9 mouse cellular contexts compared by ENCODE assay signal in the genomic region with DNA sequence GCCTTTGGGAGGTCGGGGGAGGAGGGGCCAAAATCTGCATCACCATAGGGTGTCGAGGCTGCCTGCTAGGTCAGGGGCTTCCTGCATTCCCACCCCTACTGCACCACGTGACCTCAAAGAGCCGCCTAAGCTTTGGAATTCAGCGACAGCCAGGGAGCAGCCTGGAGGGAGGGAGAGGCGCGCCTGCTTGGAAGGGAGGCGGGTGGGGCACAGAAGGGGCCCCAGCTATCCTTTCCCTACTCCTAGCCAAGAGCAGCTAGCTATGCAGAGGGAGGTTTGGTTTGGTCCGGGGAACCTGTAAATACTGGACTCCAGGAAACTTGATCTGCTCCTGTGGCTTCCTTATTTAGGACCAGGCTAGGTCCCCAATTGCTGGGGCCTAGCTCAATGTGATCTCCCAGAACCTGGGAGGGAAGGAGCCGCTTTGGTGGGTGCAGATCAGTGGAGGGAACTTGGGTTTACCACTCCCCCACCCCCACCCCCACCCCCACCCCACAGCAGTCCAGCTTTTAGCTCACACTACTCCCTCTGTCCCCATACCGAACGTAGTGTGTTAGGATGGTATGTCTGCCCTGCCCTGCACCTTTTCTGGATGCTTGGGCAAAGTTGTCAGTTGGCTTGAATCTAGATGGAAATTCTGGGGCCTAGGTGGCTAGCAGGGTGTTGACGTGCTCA. TPM values are rescaled to one million over a fixed set of nuclear protein-coding genes. Genes with fewer than 3 reads are reported as not detected.
A peak's percentile ranks its signal among the peaks of the same experiment; 100 is the strongest.
DNase-seq lines count a peak whose midpoint lies in the region; ATAC-seq and TF ChIP-seq lines count a peak whose summit lies in the region.
"Had no signal": no experiment of that assay in that cellular context is flagged by ENCODE, and none has a peak within 500 bp of the region (broad histone marks: within the 10 kb centered on the region; RNA-seq: fewer than 3 reads in every experiment).

No protein-coding gene starts in this region.

- no peaks in the 10 kb centered on the region for H3K36me3 ChIP-seq in heart, embryonic 10.5 days
- no peaks in the 10 kb centered on the region for H3K36me3 ChIP-seq in kidney, embryonic 14.5 days (ENCODE audit: control insufficient read depth, insufficient read depth, low read length)
- H3K36me3 ChIP-seq in stomach, embryonic 16.5 days (ENCODE audit: control insufficient read depth, insufficient read depth, low read length): no peaks in the 10 kb centered on the region
- H3K36me3 ChIP-seq: G1E had no signal

- H3K9me3 ChIP-seq in heart, embryonic 10.5 days: no peaks in the 10 kb centered on the region
- H3K9me3 ChIP-seq in kidney, embryonic 14.5 days (ENCODE audit: control insufficient read depth, low read length): no peaks in the 10 kb centered on the region
- no peaks in the 10 kb centered on the region for H3K9me3 ChIP-seq in stomach, embryonic 16.5 days (replicated peaks; ENCODE audit: control insufficient read depth, low read length)
- H3K9me3 ChIP-seq: G1E had no signal

- peak overlapping the region; percentile 42; the same call in 1 of the 2 replicates for H3K9ac ChIP-seq in kidney, embryonic 14.5 days (ENCODE audit: low read depth, low read length)
- peak overlapping the region; percentile 55 for H3K9ac ChIP-seq in stomach, embryonic 16.5 days (ENCODE audit: low read length)

- no peaks in the 10 kb centered on the region for H3K27me3 ChIP-seq in heart, embryonic 10.5 days (ENCODE audit: insufficient read depth, poor library complexity, severe bottlenecking)
- no peaks in the 10 kb centered on the region for H3K27me3 ChIP-seq in kidney, embryonic 14.5 days (ENCODE audit: control insufficient read depth, insufficient read depth, low read length)
- H3K27me3 ChIP-seq in stomach, embryonic 16.5 days (ENCODE audit: control insufficient read depth, insufficient read depth, low read length): no peaks in the 10 kb centered on the region

- H3K4me1 ChIP-seq in heart, embryonic 10.5 days: peaks cover 31% of the 10 kb centered on the region
- peaks cover 32% of the 10 kb centered on the region for H3K4me1 ChIP-seq in kidney, embryonic 14.5 days (ENCODE audit: control insufficient read depth, insufficient read depth, low read length)
- peaks cover 42% of the 10 kb centered on the region for H3K4me1 ChIP-seq in stomach, embryonic 16.5 days (ENCODE audit: control insufficient read depth, insufficient read depth, low read length)

- peak overlapping the region; percentile 17; the same call in 1 of the 2 replicates for H3K4me2 ChIP-seq in kidney, embryonic 14.5 days (replicated peaks; ENCODE audit: low read depth, low read length)
- peak overlapping the region; percentile 46 for H3K4me2 ChIP-seq in stomach, embryonic 16.5 days (ENCODE audit: low read depth, low read length)

- TF ChIP-seq CTCF in left cerebral cortex, adult 2 months (IDR thresholded peaks at IDR 0.05): no peak

- H3K27ac ChIP-seq in left cerebral cortex, adult 2 months: peak overlapping the region; percentile 51; the same call in 1 of the 2 replicates
- peak overlapping the region; percentile 91 for H3K27ac ChIP-seq in heart, embryonic 10.5 days
- H3K27ac ChIP-seq in kidney, embryonic 14.5 days (ENCODE audit: low read depth, low read length): peak overlapping the region; percentile 84
- H3K27ac ChIP-seq in stomach, embryonic 16.5 days (ENCODE audit: low read length): peak overlapping the region; percentile 91

- DNase-seq in left cerebral cortex, adult 2 months (ENCODE audit: extremely low spot score in 1 of 2, low spot score in 2 of 2): no peak
- DNase-seq in left cerebral cortex, postnatal 14 days (ENCODE audit: low spot score in 2 of 2): no peak
- DNase-seq in heart, embryonic 10.5 days (ENCODE audit: low spot score): peak; percentile 97
- DNase-seq in lung, postnatal 10 days: peak; percentile 88
- no peak for DNase-seq in left cerebral cortex, adult 18-20 months (ENCODE audit: low spot score in 2 of 2)
- no peak for DNase-seq in layer of hippocampus, adult 9-10 months (ENCODE audit: low spot score)

- 8% methylated on average over 13 of the region's 13 CpGs for WGBS in heart, embryonic 10.5 days
- WGBS in kidney, embryonic 14.5 days: 9% methylated on average over 13 of the region's 13 CpGs
- 12% methylated on average over 13 of the region's 13 CpGs for WGBS in stomach, embryonic 16.5 days

- peak; percentile 94 for ATAC-seq in kidney, embryonic 14.5 days (ENCODE audit: low FRiP score, low TSS enrichment)
- peak; percentile 93 for ATAC-seq in stomach, embryonic 16.5 days (ENCODE audit: insufficient read depth, low FRiP score)

- intact Hi-C loops in left cerebral cortex, adult 2 months (cut with DNase I): no loop called here
- intact Hi-C loops in left cerebral cortex, postnatal 14 days (cut with DNase I): no loop called here

- no peak overlapping the region for H3K4me3 ChIP-seq in left cerebral cortex, adult 2 months
- peak overlapping the region; percentile 46 for H3K4me3 ChIP-seq in heart, embryonic 10.5 days
- no peak overlapping the region for H3K4me3 ChIP-seq in kidney, embryonic 14.5 days (ENCODE audit: low read length)
- no peak overlapping the region; the same call in 1 of the 2 replicates for H3K4me3 ChIP-seq in stomach, embryonic 16.5 days (replicated peaks; ENCODE audit: low read length)

RNA-seq across cellular contexts. Expression of a gene that starts 6.3 kb away (rescaled TPM):
- total RNA-seq in left cerebral cortex, adult 2 months (2021): 10 to 100 TPM; 79.4 to 83.8 TPM
- 10 to 100 TPM; 69.6 to 75.1 TPM for total RNA-seq in left cerebral cortex, postnatal 14 days (2021)
- 37.8 and 46.2 TPM in 2 replicates for polyA plus RNA-seq in heart, embryonic 10.5 days (2016; fragmentation: Nextera tagmentation; extraction: Ambion mirVana)
- polyA plus RNA-seq in kidney, embryonic 14.5 days (2014; fragmentation: Nextera tagmentation; extraction: Ambion mirVana): 81.1 and 112 TPM in 2 replicates
- 49.4 and 53.4 TPM in 2 replicates for polyA plus RNA-seq in stomach, embryonic 16.5 days (2015; fragmentation: Nextera tagmentation; extraction: Ambion mirVana)
- 10 to 100 TPM; 81.2 to 83.8 TPM for total RNA-seq in left cerebral cortex, adult 18-20 months (2021)

RNA-seq across cellular contexts. Expression of a gene that starts 28.3 kb away (rescaled TPM):
- under 1 TPM; 0.18 to 0.28 TPM for total RNA-seq in left cerebral cortex, adult 2 months (2021)
- under 1 TPM; 0.29 to 0.40 TPM for total RNA-seq in left cerebral cortex, postnatal 14 days (2021)
- polyA plus RNA-seq in heart, embryonic 10.5 days (2016; fragmentation: Nextera tagmentation; extraction: Ambion mirVana): 0.07 TPM in 1 of 2 replicates, not detected in the other
- polyA plus RNA-seq in kidney, embryonic 14.5 days (2014; fragmentation: Nextera tagmentation; extraction: Ambion mirVana): 0.19 and 0.20 TPM in 2 replicates
- 1.0 and 1.9 TPM in 2 replicates for polyA plus RNA-seq in stomach, embryonic 16.5 days (2015; fragmentation: Nextera tagmentation; extraction: Ambion mirVana)
- total RNA-seq in left cerebral cortex, adult 18-20 months (2021): under 1 TPM; 0.23 to 0.49 TPM
- polyA plus RNA-seq: G1E had no signal

RNA-seq across cellular contexts. Expression of a gene that starts 58.5 kb away (rescaled TPM):
- 10 to 100 TPM; 30.2 to 30.7 TPM for total RNA-seq in left cerebral cortex, adult 2 months (2021)
- 10 to 100 TPM; 27.7 to 28.2 TPM for total RNA-seq in left cerebral cortex, postnatal 14 days (2021)
- polyA plus RNA-seq in heart, embryonic 10.5 days (2016; fragmentation: Nextera tagmentation; extraction: Ambion mirVana): 114 TPM in 2 replicates
- polyA plus RNA-seq in kidney, embryonic 14.5 days (2014; fragmentation: Nextera tagmentation; extraction: Ambion mirVana): 90.5 and 98.2 TPM in 2 replicates
- 80.4 and 80.6 TPM in 2 replicates for polyA plus RNA-seq in stomach, embryonic 16.5 days (2015; fragmentation: Nextera tagmentation; extraction: Ambion mirVana)
- total RNA-seq in left cerebral cortex, adult 18-20 months (2021): 10 to 100 TPM; 26.6 to 30.1 TPM

Comparison
In these comparisons a context has a peak if more than half of its experiments do, and no peak if none do; other contexts are left out.
1. DNase-seq: peak in heart, embryonic 10.5 days (single experiment) and lung, postnatal 10 days (single experiment); none in left cerebral cortex, adult 2 months (0 of 2), left cerebral cortex, postnatal 14 days (0 of 2), left cerebral cortex, adult 18-20 months (0 of 2) and layer of hippocampus, adult 9-10 months (single experiment).
2. Peak in every context shown above with its lines, with median percentiles within 50 percentile points of each other: H3K27ac ChIP-seq.